Mouse (Mus musculus) midbrain, postnatal 0 days (tissue): ENCODE measurements around the gene Rgs3. TPM values are rescaled to one million over a fixed set of nuclear protein-coding genes. Genes with fewer than 3 reads are reported as not detected.

ENCODE experiments used
- ATAC-seq: fragments of 200-750 bp; cut with Nextera tagmentation; 2 replicates; pipeline ENCODE4 v1.8.0; 2017; ENCODE audit warnings: moderate number of reproducible peaks, mild to moderate bottlenecking, moderate TSS enrichment, moderate library complexity; ENCODE audit not compliant: low FRiP score
- DNase-seq: peaks from one replicate; pipeline ENCODE4 v3.0.0-alpha.2; 2015; ENCODE audit warnings: low spot score
- H3K27ac ChIP-seq: fragments of 300-500 bp; sonication (generic); 2 replicates; pipeline ENCODE4 v1.5.1; 2014; ENCODE audit warnings: low read depth, mild to moderate bottlenecking, low read length, mixed read lengths
- H3K27me3 ChIP-seq: fragments of 300-500 bp; sonication (generic); 2 replicates; pipeline ENCODE4 v1.6.1; 2014; ENCODE audit warnings: low read length, control low read depth, mixed read lengths; ENCODE audit not compliant: insufficient read depth
- H3K36me3 ChIP-seq: fragments of 300-500 bp; sonication (generic); 2 replicates; pipeline ENCODE4 v1.6.1; 2014; ENCODE audit warnings: low read length, control low read depth, mixed read lengths; ENCODE audit not compliant: insufficient read depth
- H3K4me1 ChIP-seq: fragments of 300-500 bp; sonication (generic); 2 replicates; pipeline ENCODE4 v1.6.1; 2014; ENCODE audit warnings: mild to moderate bottlenecking, control low read depth, antibody characterized with exemption, low read length, mixed read lengths; ENCODE audit not compliant: insufficient read depth
- H3K4me2 ChIP-seq: fragments of 300-500 bp; sonication (generic); 2 replicates; pipeline ENCODE4 v1.6.1; 2014; ENCODE audit warnings: low read depth, mild to moderate bottlenecking, low read length, mixed read lengths; ENCODE audit not compliant: poor library complexity, severe bottlenecking
- H3K4me3 ChIP-seq: fragments of 300-500 bp; sonication (generic); 2 replicates; pipeline ENCODE4 v1.5.1; 2014; ENCODE audit warnings: low read depth, mild to moderate bottlenecking, low read length, moderate library complexity
- H3K9ac ChIP-seq: fragments of 300-500 bp; sonication (generic); replicated peaks from 2 replicates; pipeline ENCODE4 v1.6.1; 2014; ENCODE audit warnings: mild to moderate bottlenecking, low read length, moderate library complexity, mixed read lengths; ENCODE audit not compliant: poor library complexity, severe bottlenecking
- H3K9me3 ChIP-seq: fragments of 300-500 bp; sonication (generic); 2 replicates; pipeline ENCODE4 v1.6.1; 2016; ENCODE audit warnings: low read length, control low read depth
- CTCF ChIP-seq: IDR thresholded peaks from 2 replicates; pipeline ENCODE4 v1.5.1; 2016; ENCODE audit warnings: antibody characterized with exemption, mild to moderate bottlenecking
- WGBS: fragments of 180-500 bp; shearing (Covaris S2); extraction: QIAGEN DNeasy Blood & Tissue Kit; methylation state at CpG from one replicate; pipeline ENCODE4 v1.1.7; 2014; 5-methylcytosine and 5-hydroxymethylcytosine counted together
- polyA plus RNA-seq: library from polyadenylated mRNA; unstranded; fragments of >200 nt; fragmentation: Nextera tagmentation; extraction: Ambion mirVana; gene quantifications from 2 replicates; pipeline ENCODE4 v1.2.1, GENCODE M21; 2015
- total RNA-seq: library from RNA; depleted of rRNA; stranded (reverse); fragments of >200 nt; gene quantifications from 2 replicates; pipeline ENCODE4 v1.2.3, GENCODE M21; 2014

The Rgs3 gene
- total and polyA plus RNA-seq, 2 experiments from 2014 or later, result 55.6 to 89.4 TPM

DNA sequence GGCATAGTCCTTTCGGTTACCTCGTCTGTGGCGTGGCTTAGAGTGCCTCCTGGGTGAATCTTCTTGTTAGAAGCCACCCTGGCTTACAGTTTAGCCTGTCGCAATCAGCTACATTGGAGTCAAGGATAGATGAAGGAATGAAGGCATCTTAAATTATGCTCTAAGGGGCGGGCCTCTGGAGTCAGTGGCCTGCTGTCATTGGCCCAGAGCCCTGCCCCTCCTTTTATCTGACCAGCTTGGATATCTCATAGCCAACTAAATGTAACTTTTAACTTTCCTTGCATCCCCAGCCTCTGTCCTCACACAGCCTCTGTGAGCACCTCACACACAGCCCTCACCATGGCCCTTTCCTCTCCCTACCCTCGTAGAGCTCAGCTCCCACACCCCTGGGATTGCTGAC, 76.4 kb downstream of the Rgs3 start:
- no peak for ATAC-seq
- WGBS, result 92% methylated on average over 6 of the region's 6 CpGs

DNA sequence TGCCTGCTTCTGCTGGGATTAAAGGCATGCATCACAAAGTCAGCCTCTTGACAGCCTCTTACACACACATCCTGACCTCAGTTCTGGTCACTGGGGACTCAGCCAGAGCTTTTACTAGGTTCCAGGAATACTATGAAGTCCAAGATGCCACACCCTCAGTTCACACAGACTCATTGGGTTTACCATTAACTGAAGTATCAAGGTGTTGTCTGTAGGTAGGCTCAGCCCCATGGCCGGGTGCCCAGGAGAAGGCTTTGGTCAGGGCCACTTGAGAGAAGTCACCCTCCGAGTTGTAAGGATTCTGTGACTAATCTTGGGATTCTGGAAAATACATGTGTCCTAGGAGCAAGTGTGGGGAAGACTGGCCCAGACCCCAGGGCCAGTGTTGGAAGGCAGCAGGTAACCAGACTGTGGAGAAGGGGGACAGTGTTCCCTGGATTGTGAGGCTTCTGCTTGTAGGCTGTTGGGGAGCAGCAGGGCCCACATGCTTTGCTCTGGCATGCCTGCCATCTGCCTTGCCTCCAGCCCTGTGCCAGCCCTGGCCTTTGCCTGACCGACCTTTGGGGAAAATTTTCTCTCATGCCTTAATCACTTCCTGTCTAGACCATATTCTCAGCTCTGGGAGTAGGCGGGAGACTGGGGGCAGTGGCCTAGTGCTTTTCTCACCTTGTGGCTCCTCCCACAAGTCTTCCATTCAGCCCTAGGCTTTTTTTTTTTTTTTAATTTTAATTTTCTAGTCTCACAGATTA, 78.4 kb downstream of the Rgs3 start:
- Histone ChIP-seq H3K4me1 (no peaks in the 10 kb centered on the region), H3K4me2 (no peak overlapping the region), H3K27ac (no peak overlapping the region), H3K36me3 (no peaks in the 10 kb centered on the region), H3K27me3 (no peaks in the 10 kb centered on the region), H3K9ac (no peak overlapping the region), H3K4me3 (no peak overlapping the region), H3K9me3 (no peaks in the 10 kb centered on the region)
- ATAC-seq, result no peak
- no peak for DNase-seq
- 93% methylated on average over 4 of the region's 4 CpGs for WGBS
- no peak for TF ChIP-seq CTCF

More for the DNA sequence above, 76.4 kb downstream of the Rgs3 start:
- Histone ChIP-seq H3K9me3 (no peaks in the 10 kb centered on the region), H3K27me3 (no peaks in the 10 kb centered on the region), H3K4me3 (no peak overlapping the region), H3K4me1 (no peaks in the 10 kb centered on the region), H3K27ac (no peak overlapping the region), H3K4me2 (no peak overlapping the region), H3K9ac (no peak overlapping the region), H3K36me3 (no peaks in the 10 kb centered on the region)
- no peak for DNase-seq
- no peak for TF ChIP-seq CTCF

DNA sequence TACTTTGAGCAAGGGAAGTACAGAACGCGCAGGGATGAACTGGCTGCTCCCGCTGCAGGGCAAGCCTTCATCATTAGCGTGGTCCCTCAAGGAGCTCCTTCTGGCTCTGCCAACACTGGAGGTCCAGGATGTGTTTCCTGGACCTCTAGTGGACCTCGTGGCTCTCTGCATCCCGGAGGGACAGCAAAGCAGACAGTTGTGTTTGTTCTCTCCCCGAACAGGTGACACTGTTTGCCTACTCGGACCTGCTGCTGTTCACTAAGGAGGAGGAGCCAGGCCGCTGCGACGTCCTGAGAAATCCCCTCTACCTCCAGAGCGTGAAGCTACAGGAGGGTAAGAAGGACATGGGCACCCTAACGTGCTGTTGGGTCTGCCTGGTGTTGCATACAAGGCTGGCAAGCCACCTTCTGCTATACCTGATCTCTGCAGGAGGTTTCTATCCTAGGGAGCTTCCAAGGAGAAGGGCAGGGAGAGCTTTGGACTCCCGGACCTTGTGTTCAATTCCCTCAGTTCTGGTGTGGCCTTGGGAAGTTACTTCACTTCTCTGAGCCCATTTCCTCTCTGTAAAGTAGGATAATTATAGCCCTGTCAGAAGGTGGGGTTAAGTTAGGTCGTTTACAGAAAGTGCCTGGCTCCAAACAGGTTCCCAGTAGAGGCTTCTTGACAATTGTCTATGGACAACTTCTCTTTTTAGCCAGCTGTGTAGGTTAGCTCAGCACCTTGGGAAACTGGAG, 81.0 kb downstream of the Rgs3 start:
- H3K4me2 ChIP-seq, result no peak overlapping the region
- DNase-seq, result no peak
- H3K4me1 ChIP-seq, result 0 out of 2 replicates have a peak, but pooled peaks cover 4% of the 10 kb centered on the region
- peak; percentile 14; the same call in 1 of the 2 replicates for TF ChIP-seq CTCF
- no peak overlapping the region for H3K4me3 ChIP-seq
- no peak overlapping the region for H3K9ac ChIP-seq
- 73% methylated on average over 15 of the region's 15 CpGs for WGBS
- H3K27ac ChIP-seq, result no peak overlapping the region
- H3K36me3 ChIP-seq, result no peaks in the 10 kb centered on the region
- no peaks in the 10 kb centered on the region for H3K27me3 ChIP-seq
- H3K9me3 ChIP-seq, result no peaks in the 10 kb centered on the region
- no peak for ATAC-seq

GRCm38 (mm10) chr4:62641230-62641589, 81.6 kb downstream of the Rgs3 start:
- no peak for TF ChIP-seq CTCF
- no peaks in the 10 kb centered on the region for H3K9me3 ChIP-seq
- H3K36me3 ChIP-seq, result no peaks in the 10 kb centered on the region
- 57% methylated on average over 11 of the region's 11 CpGs for WGBS
- DNase-seq (no peak), ATAC-seq (no peak)
- no peak overlapping the region for H3K4me3 ChIP-seq
- 0 out of 2 replicates have a peak, but pooled peaks cover 4% of the 10 kb centered on the region for H3K4me1 ChIP-seq
- no peak overlapping the region for H3K4me2 ChIP-seq
- H3K27ac ChIP-seq, result no peak overlapping the region
- no peaks in the 10 kb centered on the region for H3K27me3 ChIP-seq
- H3K9ac ChIP-seq, result no peak overlapping the region

GRCm38 (mm10) chr4:62641656-62642055, 82.0 kb downstream of the Rgs3 start:
- ATAC-seq, result no peak
- H3K27ac ChIP-seq, result no peak overlapping the region
- 0 out of 2 replicates have a peak, but pooled peaks cover 4% of the 10 kb centered on the region for H3K4me1 ChIP-seq
- H3K4me2 ChIP-seq, result no peak overlapping the region
- H3K36me3 ChIP-seq, result no peaks in the 10 kb centered on the region
- no peaks in the 10 kb centered on the region for H3K27me3 ChIP-seq
- no peaks in the 10 kb centered on the region for H3K9me3 ChIP-seq
- DNase-seq, result no peak
- H3K9ac ChIP-seq, result no peak overlapping the region
- no peak overlapping the region for H3K4me3 ChIP-seq
- TF ChIP-seq CTCF, result no peak
- WGBS, result 76% methylated on average over 3 of the region's 3 CpGs

DNA sequence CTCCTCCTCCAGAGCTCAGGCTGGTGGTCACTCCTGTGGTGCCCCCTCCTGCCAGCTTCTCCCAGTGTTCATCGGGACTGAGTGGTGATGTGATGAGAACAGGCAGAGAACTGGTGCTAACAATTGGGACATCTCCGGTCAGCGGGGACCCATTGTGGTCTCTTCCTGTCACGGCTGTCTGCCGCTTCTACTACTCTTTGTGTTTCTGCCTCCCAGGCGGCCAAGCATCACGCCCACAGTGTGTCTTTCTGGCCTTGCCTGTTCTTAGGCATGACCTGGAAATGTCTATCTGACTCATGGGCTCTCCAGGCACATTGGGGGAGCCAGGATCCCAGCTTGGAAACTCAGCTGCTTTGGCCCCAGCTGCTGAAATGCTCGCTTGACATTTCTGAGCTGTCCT, 83.8 kb downstream of the Rgs3 start:
- WGBS, result 40% methylated on average over 8 of the region's 8 CpGs
- no peak for ATAC-seq
- no peak for TF ChIP-seq CTCF

More for the DNA sequence above, 83.8 kb downstream of the Rgs3 start:
- Histone ChIP-seq H3K4me1 (0 out of 2 replicates have a peak, but pooled peaks cover 4% of the 10 kb centered on the region), H3K4me3 (no peak overlapping the region), H3K27me3 (no peaks in the 10 kb centered on the region), H3K9ac (no peak overlapping the region), H3K9me3 (no peaks in the 10 kb centered on the region), H3K36me3 (no peaks in the 10 kb centered on the region), H3K4me2 (no peak overlapping the region), H3K27ac (no peak overlapping the region)
- DNase-seq, result no peak
